ENCODE assay signal across 19 mouse cellular contexts in genomic region chr2:106570226-106570625, GRCm38 (mm10).
"Had no signal": no experiment of that assay in that cellular context is flagged by ENCODE, and none has a peak within 500 bp of the region (broad histone marks: within the 10 kb centered on the region; RNA-seq: fewer than 3 reads in every experiment).

No protein-coding gene starts in this region.

- H3K27ac ChIP-seq: hindbrain, postnatal 0 days; limb, embryonic 12.5 days; limb, embryonic 15.5 days; liver, embryonic 14.5 days; macrophage; midbrain, embryonic 12.5 days; midbrain, embryonic 15.5 days; neural tube, embryonic 12.5 days; neural tube, embryonic 15.5 days; stomach, embryonic 15.5 days had no signal

- H3K4me3 ChIP-seq: limb, embryonic 12.5 days; limb, embryonic 15.5 days; midbrain, embryonic 12.5 days; midbrain, embryonic 15.5 days; neural tube, embryonic 12.5 days; neural tube, embryonic 15.5 days; stomach, embryonic 15.5 days had no signal

- DNase-seq: left cerebral cortex, postnatal 4 days; liver, postnatal 0 days; lung, embryonic 14.5 days; right cerebral cortex, postnatal 25 days; spleen, adult 18-20 months; thymus, postnatal 25 days had no signal

- H3K27me3 ChIP-seq: limb, embryonic 12.5 days; limb, embryonic 15.5 days; midbrain, embryonic 12.5 days; midbrain, embryonic 15.5 days; neural tube, embryonic 12.5 days; neural tube, embryonic 15.5 days; stomach, embryonic 15.5 days had no signal

- ATAC-seq: hindbrain, postnatal 0 days; inflammation-experienced regulatory T-cells, adult 6 months; liver, postnatal 0 days; lung, postnatal 0 days; midbrain, embryonic 15.5 days had no signal

- H3K9me3 ChIP-seq: limb, embryonic 12.5 days; limb, embryonic 15.5 days; midbrain, embryonic 12.5 days; midbrain, embryonic 15.5 days; neural tube, embryonic 15.5 days; stomach, embryonic 15.5 days had no signal

- H3K9ac ChIP-seq: limb, embryonic 12.5 days; limb, embryonic 15.5 days; liver, embryonic 14.5 days; liver, postnatal 0 days; lung, embryonic 14.5 days; midbrain, embryonic 12.5 days; midbrain, embryonic 15.5 days; neural tube, embryonic 12.5 days; neural tube, embryonic 15.5 days; stomach, embryonic 15.5 days had no signal

- H3K4me1 ChIP-seq: limb, embryonic 15.5 days; midbrain, embryonic 12.5 days; midbrain, embryonic 15.5 days; neural tube, embryonic 12.5 days; neural tube, embryonic 15.5 days; stomach, embryonic 15.5 days had no signal

- H3K4me2 ChIP-seq: limb, embryonic 12.5 days; limb, embryonic 15.5 days; liver, embryonic 11.5 days; lung, embryonic 14.5 days; midbrain, embryonic 12.5 days; midbrain, embryonic 15.5 days; neural tube, embryonic 12.5 days; neural tube, embryonic 15.5 days; stomach, embryonic 15.5 days had no signal

- H3K36me3 ChIP-seq: limb, embryonic 12.5 days; limb, embryonic 15.5 days; midbrain, embryonic 12.5 days; midbrain, embryonic 15.5 days; neural tube, embryonic 12.5 days; neural tube, embryonic 15.5 days; stomach, embryonic 15.5 days had no signal
